Mouse (Mus musculus) liver, postnatal 0 days (tissue): ENCODE data around the gene Pkd2. TPM values are rescaled to one million over a fixed set of nuclear protein-coding genes. Genes with fewer than 3 reads are reported as not detected.
"Not testable (repeated sequence)": the region's sequence is repeated elsewhere in the genome, so short reads cannot be mapped to it uniquely, and the experiment has no call there.

Source experiments
- ATAC-seq: fragments of 200-750 bp; cut with Nextera tagmentation; 2 replicates; pipeline ENCODE4 v1.8.0; 2017; ENCODE audit warnings: mild to moderate bottlenecking, moderate library complexity
- DNase-seq: peaks from one replicate; pipeline ENCODE4 v3.0.0-alpha.2; 2016
- H3K27ac ChIP-seq: fragments of 300-500 bp; sonication (generic); 2 replicates; pipeline ENCODE4 v1.5.1; 2014; ENCODE audit warnings: antibody characterized with exemption, moderate library complexity, mild to moderate bottlenecking, low read depth
- H3K27me3 ChIP-seq: fragments of 300-500 bp; sonication (generic); 2 replicates; pipeline ENCODE4 v1.6.1; 2014; ENCODE audit warnings: low read length, control low read depth, mixed read lengths; ENCODE audit not compliant: insufficient read depth
- H3K36me3 ChIP-seq: fragments of 300-500 bp; sonication (generic); replicated peaks from 2 replicates; pipeline ENCODE4 v1.6.1; 2014; ENCODE audit warnings: mild to moderate bottlenecking, control low read depth, low read length, moderate library complexity, mixed read lengths; ENCODE audit not compliant: insufficient read depth
- H3K4me1 ChIP-seq: fragments of 300-500 bp; sonication (generic); 2 replicates; pipeline ENCODE4 v1.6.1; 2014; ENCODE audit warnings: antibody characterized with exemption, mild to moderate bottlenecking, control low read depth; ENCODE audit not compliant: insufficient read depth
- H3K4me2 ChIP-seq: fragments of 300-500 bp; sonication (generic); 2 replicates; pipeline ENCODE4 v1.6.1; 2014; ENCODE audit warnings: low read depth, mild to moderate bottlenecking, low read length, moderate library complexity, mixed read lengths
- H3K4me3 ChIP-seq: fragments of 300-500 bp; sonication (generic); 2 replicates; pipeline ENCODE4 v1.5.1; 2014; ENCODE audit warnings: low read depth, low read length
- H3K9ac ChIP-seq: fragments of 300-500 bp; sonication (generic); replicated peaks from 2 replicates; pipeline ENCODE4 v1.6.1; 2014; ENCODE audit warnings: mild to moderate bottlenecking, moderate library complexity
- H3K9me3 ChIP-seq: fragments of 300-500 bp; sonication (generic); 2 replicates; pipeline ENCODE4 v1.6.1; 2016; ENCODE audit warnings: mild to moderate bottlenecking, control low read depth, low read length, mixed read lengths
- CTCF ChIP-seq: sonication (generic); IDR thresholded peaks from 2 replicates; pipeline ENCODE4 v1.5.1; 2016; ENCODE audit warnings: antibody characterized with exemption, low read depth
- EP300 ChIP-seq: IDR thresholded peaks from 2 replicates; pipeline ENCODE4 v1.6.1; 2016; ENCODE audit warnings: antibody characterized with exemption, low read depth, mild to moderate bottlenecking
- WGBS: fragments of 180-500 bp; shearing (Covaris S2); extraction: QIAGEN DNeasy Blood & Tissue Kit; methylation state at CpG from one replicate; pipeline ENCODE4 v1.1.7; 2014; ENCODE audit not compliant: insufficient replicate concordance; 5-methylcytosine and 5-hydroxymethylcytosine counted together
- polyA plus RNA-seq: library from polyadenylated mRNA; unstranded; fragments of >200 nt; fragmentation: Nextera tagmentation; extraction: Ambion mirVana; gene quantifications from 2 replicates; pipeline ENCODE4 v1.2.1, GENCODE M21; 2015

The Pkd2 gene
- polyA plus RNA-seq, 1 experiment from 2014 or later = 0.95 TPM

GRCm38 (mm10) chr5:104442850-104443249, 16.4 kb upstream of the Pkd2 start:
- H3K4me1 ChIP-seq = no peaks in the 10 kb centered on the region
- H3K9ac ChIP-seq = no peak overlapping the region
- no peak for DNase-seq
- H3K9me3 ChIP-seq = no peaks in the 10 kb centered on the region
- no peak for TF ChIP-seq CTCF
- TF ChIP-seq EP300 = no peak
- WGBS = 70% methylated on average over 1 of the region's 1 CpGs
- ATAC-seq = no peak
- no peak overlapping the region for H3K4me2 ChIP-seq
- no peak overlapping the region for H3K27ac ChIP-seq
- no peak overlapping the region for H3K4me3 ChIP-seq
- H3K27me3 ChIP-seq = no peaks in the 10 kb centered on the region
- H3K36me3 ChIP-seq = no peaks in the 10 kb centered on the region

- DNase-seq = peak; percentile 29
- no peak for ATAC-seq
- WGBS = 12% methylated on average over 3 of the region's 3 CpGs
- Histone ChIP-seq H3K27me3 (no peaks in the 10 kb centered on the region), H3K4me3 (no peak overlapping the region), H3K9ac (no peak overlapping the region), H3K9me3 (no peaks in the 10 kb centered on the region), H3K27ac (no peak overlapping the region), H3K36me3 (no peaks in the 10 kb centered on the region), H3K4me1 (no peaks in the 10 kb centered on the region), H3K4me2 (no peak overlapping the region)
- TF ChIP-seq EP300 (no peak), CTCF (peak; percentile 75)
Measured at GRCm38 (mm10) chr5:104446156-104446555, 13.1 kb upstream of the Pkd2 start.

GRCm38 (mm10) chr5:104448346-104448745, 10.9 kb upstream of the Pkd2 start:
- H3K9me3 ChIP-seq, H3K4me1 ChIP-seq, H3K9ac ChIP-seq, H3K27me3 ChIP-seq, H3K36me3 ChIP-seq, DNase-seq, H3K4me2 ChIP-seq, H3K27ac ChIP-seq, ATAC-seq, H3K4me3 ChIP-seq: not testable (repeated sequence)
- 30% methylated on average over 6 of the region's 6 CpGs for WGBS

- Histone ChIP-seq H3K27ac (no peak overlapping the region), H3K9ac (no peak overlapping the region), H3K4me2 (no peak overlapping the region), H3K9me3 (no peaks in the 10 kb centered on the region), H3K4me1 (no peaks in the 10 kb centered on the region), H3K4me3 (no peak overlapping the region), H3K27me3 (no peaks in the 10 kb centered on the region), H3K36me3 (no peaks in the 10 kb centered on the region)
- 43% methylated on average over 3 of the region's 3 CpGs for WGBS
- no peak for DNase-seq
- ATAC-seq = no peak
- no peak for TF ChIP-seq CTCF
- no peak for TF ChIP-seq EP300
Measured at GRCm38 (mm10) chr5:104449491-104449890, 9.8 kb upstream of the Pkd2 start.

- no peak overlapping the region for H3K4me3 ChIP-seq
- no peak overlapping the region for H3K27ac ChIP-seq
- no peaks in the 10 kb centered on the region for H3K36me3 ChIP-seq
- no peak for ATAC-seq
- 34% methylated on average over 1 of the region's 1 CpGs for WGBS
- TF ChIP-seq CTCF (no peak), EP300 (no peak)
- H3K27me3 ChIP-seq = no peaks in the 10 kb centered on the region
- H3K4me1 ChIP-seq = no peaks in the 10 kb centered on the region
- no peaks in the 10 kb centered on the region for H3K9me3 ChIP-seq
- H3K4me2 ChIP-seq = no peak overlapping the region
- no peak overlapping the region for H3K9ac ChIP-seq
- DNase-seq = no peak
Measured at GRCm38 (mm10) chr5:104453075-104453474, 6.2 kb upstream of the Pkd2 start.

- no peak for TF ChIP-seq EP300
- TF ChIP-seq CTCF = no peak
- Histone ChIP-seq H3K27ac (no peak overlapping the region), H3K27me3 (no peaks in the 10 kb centered on the region), H3K9me3 (no peaks in the 10 kb centered on the region), H3K4me2 (no peak overlapping the region), H3K9ac (no peak overlapping the region), H3K36me3 (no peaks in the 10 kb centered on the region), H3K4me3 (no peak overlapping the region), H3K4me1 (0 out of 2 replicates have a peak, but pooled peaks cover 4% of the 10 kb centered on the region)
- DNase-seq (no peak), ATAC-seq (no peak)
- 74% methylated on average over 6 of the region's 6 CpGs for WGBS
Measured at GRCm38 (mm10) chr5:104454564-104454963, 4.7 kb upstream of the Pkd2 start.
